In genomic region chr17:50904463-50904862, GRCm38 (mm10) we compare ENCODE assay signal across 19 mouse cellular contexts.
"Had no signal": no experiment of that assay in that cellular context is flagged by ENCODE, and none has a peak within 500 bp of the region (broad histone marks: within the 10 kb centered on the region; RNA-seq: fewer than 3 reads in every experiment).

No protein-coding gene starts in this region.

- H3K4me2 ChIP-seq: lung, embryonic 15.5 days; midbrain, embryonic 12.5 days; midbrain, embryonic 15.5 days; neural tube, embryonic 12.5 days; neural tube, embryonic 15.5 days; stomach, embryonic 15.5 days had no signal

- H3K9me3 ChIP-seq: lung, embryonic 15.5 days; midbrain, embryonic 12.5 days; midbrain, embryonic 15.5 days; neural tube, embryonic 12.5 days; neural tube, embryonic 15.5 days; stomach, embryonic 15.5 days had no signal

- H3K4me1 ChIP-seq: lung, embryonic 15.5 days; stomach, embryonic 15.5 days had no signal

- H3K27me3 ChIP-seq: lung, embryonic 15.5 days; midbrain, embryonic 12.5 days; midbrain, embryonic 15.5 days; neural tube, embryonic 12.5 days; neural tube, embryonic 15.5 days; stomach, embryonic 15.5 days had no signal

- H3K27ac ChIP-seq: lung, embryonic 15.5 days; midbrain, embryonic 12.5 days; midbrain, embryonic 15.5 days; neural tube, embryonic 12.5 days; neural tube, embryonic 15.5 days; stomach, embryonic 15.5 days had no signal

- H3K9ac ChIP-seq: lung, embryonic 15.5 days; midbrain, embryonic 12.5 days; midbrain, embryonic 15.5 days; neural tube, embryonic 12.5 days; neural tube, embryonic 15.5 days; stomach, embryonic 15.5 days had no signal

- H3K4me3 ChIP-seq: lung, embryonic 15.5 days; midbrain, embryonic 12.5 days; midbrain, embryonic 15.5 days; neural tube, embryonic 12.5 days; neural tube, embryonic 15.5 days; stomach, embryonic 15.5 days had no signal

- ATAC-seq: inflammation-experienced regulatory T-cells, adult 6 months; intestine, embryonic 16.5 days; midbrain, embryonic 15.5 days had no signal

- DNase-seq: kidney, adult 18-20 months; kidney, adult 9 months; kidney, postnatal 14 days; kidney, postnatal 4 days; lung, adult 18-20 months; lung, postnatal 10 days; lung, postnatal 36 days; right cerebral cortex, adult 18-20 months; right cerebral cortex, postnatal 14 days; spleen, adult 18-20 months; thymus, postnatal 25 days had no signal

- H3K36me3 ChIP-seq: lung, embryonic 15.5 days; midbrain, embryonic 12.5 days; midbrain, embryonic 15.5 days; neural tube, embryonic 12.5 days; neural tube, embryonic 15.5 days; stomach, embryonic 15.5 days had no signal
